Mouse (Mus musculus) embryonic fibroblast, embryonic 13.5 days (primary cell): ENCODE results near the gene Zfp36l1.

Experiments
- CTCF ChIP-seq: IDR thresholded peaks from 2 replicates; pipeline ENCODE4 v1.5.1; 2011; ENCODE audit warnings: mild to moderate bottlenecking, control low read depth, low read length, moderate library complexity, borderline replicate concordance; ENCODE audit not compliant: insufficient read depth
- POLR2A ChIP-seq: IDR thresholded peaks from 2 replicates; pipeline ENCODE4 v1.6.1; 2011; ENCODE audit warnings: low read depth, mild to moderate bottlenecking, control low read depth, low read length, moderate library complexity

DNA sequence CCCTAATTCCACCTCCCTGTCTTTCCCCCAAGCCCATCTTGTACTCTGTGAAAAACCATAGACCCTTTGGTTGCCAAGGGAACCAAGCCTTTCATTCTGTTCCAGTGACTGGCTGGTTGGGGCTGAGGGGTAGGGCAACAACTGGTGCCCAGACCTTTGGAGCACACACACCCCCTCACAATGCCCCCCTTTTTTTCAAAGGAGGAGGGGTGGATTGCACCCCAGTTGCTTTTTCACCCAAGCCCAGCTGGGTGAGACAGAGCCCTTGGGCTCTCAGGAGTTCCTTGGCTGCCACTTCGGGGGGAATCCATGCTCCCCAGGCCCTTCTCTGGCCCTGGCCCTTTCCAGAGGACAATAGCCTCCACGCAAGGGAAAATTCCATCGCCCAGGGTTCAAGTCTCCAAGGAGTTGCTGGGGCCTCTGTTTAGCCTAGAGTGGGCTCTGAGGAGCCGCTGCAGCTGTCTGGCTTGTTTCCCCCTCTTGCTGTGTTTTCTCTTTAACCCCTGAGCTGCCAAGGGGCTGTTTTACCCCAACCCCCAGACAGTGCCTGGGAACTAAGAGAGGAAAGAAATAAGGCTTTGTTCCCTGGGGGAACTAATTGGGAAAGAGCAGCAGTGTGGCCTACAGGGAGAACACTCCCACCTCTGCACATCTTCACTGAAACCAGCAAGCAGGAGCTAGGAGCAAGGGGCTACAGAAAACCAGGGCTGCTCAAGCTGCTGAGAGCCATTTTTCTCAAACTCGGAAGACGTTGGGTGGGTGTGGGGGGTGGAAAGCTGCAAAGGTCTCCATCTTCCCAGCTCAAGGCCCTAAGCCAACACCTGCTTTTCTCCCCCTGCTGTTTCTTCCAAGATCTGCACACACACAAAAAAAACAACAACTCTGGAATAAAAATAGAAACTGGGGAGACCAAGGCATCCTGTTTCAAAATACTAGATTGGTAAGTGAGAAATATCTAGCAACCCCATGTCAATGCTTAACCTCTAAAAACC is 50.1 kb downstream of the Zfp36l1 start:
- TF ChIP-seq CTCF, result no peak
- TF ChIP-seq POLR2A, result no peak
